Mouse (Mus musculus) embryonic fibroblast, embryonic 13.5 days (primary cell): Measurements from ENCODE around the gene Caml.

Experiments used
- CTCF ChIP-seq: IDR thresholded peaks from 2 replicates; pipeline ENCODE4 v1.5.1; 2011; ENCODE audit warnings: mild to moderate bottlenecking, control low read depth, low read length, moderate library complexity, borderline replicate concordance; ENCODE audit not compliant: insufficient read depth
- POLR2A ChIP-seq: IDR thresholded peaks from 2 replicates; pipeline ENCODE4 v1.6.1; 2011; ENCODE audit warnings: low read depth, mild to moderate bottlenecking, control low read depth, low read length, moderate library complexity

- TF ChIP-seq CTCF (no peak), POLR2A (no peak)
These were observed 27.4 kb upstream of the Caml start for GRCm38 (mm10) chr13:55595375-55595774.
